Mouse (Mus musculus): Measurements from ENCODE around the gene Pdcl3. TPM values are rescaled to one million over a fixed set of nuclear protein-coding genes. Genes with fewer than 3 reads are reported as not detected.

The Pdcl3 gene
- polyA plus RNA-seq, 1 experiment: 199 TPM

- H3K27ac ChIP-seq (ENCODE audit: insufficient read depth, low read length): no peak overlapping the region
- H3K27me3 ChIP-seq (ENCODE audit: control insufficient read depth, insufficient read depth, low read length, poor library complexity, severe bottlenecking): no peaks in the 10 kb centered on the region
- H3K9me3 ChIP-seq (replicated peaks; ENCODE audit: control insufficient read depth, insufficient read depth, low read length, poor library complexity, severe bottlenecking): no peaks in the 10 kb centered on the region
- no peak overlapping the region for H3K9ac ChIP-seq (ENCODE audit: low read depth, poor library complexity, severe bottlenecking)
- no peaks in the 10 kb centered on the region for H3K4me1 ChIP-seq (ENCODE audit: control insufficient read depth, insufficient read depth, low read length)
- TF ChIP-seq CTCF (IDR thresholded peaks at IDR 0.05; ENCODE audit: low read depth, low read length) (no peak), EP300 (IDR thresholded peaks at IDR 0.05; ENCODE audit: insufficient read depth, low read depth, low read length) (no peak), POLR2A (IDR thresholded peaks at IDR 0.05; ENCODE audit: insufficient read depth, low read length) (no peak)
- H3K4me3 ChIP-seq (ENCODE audit: low read depth, low read length): no peak overlapping the region
- no peaks in the 10 kb centered on the region for H3K36me3 ChIP-seq (ENCODE audit: control insufficient read depth, insufficient read depth, low read length, poor library complexity, severe bottlenecking)
Measured at GRCm38 (mm10) chr1:38971712-38972111, 13.7 kb upstream of the Pdcl3 start.

DNA sequence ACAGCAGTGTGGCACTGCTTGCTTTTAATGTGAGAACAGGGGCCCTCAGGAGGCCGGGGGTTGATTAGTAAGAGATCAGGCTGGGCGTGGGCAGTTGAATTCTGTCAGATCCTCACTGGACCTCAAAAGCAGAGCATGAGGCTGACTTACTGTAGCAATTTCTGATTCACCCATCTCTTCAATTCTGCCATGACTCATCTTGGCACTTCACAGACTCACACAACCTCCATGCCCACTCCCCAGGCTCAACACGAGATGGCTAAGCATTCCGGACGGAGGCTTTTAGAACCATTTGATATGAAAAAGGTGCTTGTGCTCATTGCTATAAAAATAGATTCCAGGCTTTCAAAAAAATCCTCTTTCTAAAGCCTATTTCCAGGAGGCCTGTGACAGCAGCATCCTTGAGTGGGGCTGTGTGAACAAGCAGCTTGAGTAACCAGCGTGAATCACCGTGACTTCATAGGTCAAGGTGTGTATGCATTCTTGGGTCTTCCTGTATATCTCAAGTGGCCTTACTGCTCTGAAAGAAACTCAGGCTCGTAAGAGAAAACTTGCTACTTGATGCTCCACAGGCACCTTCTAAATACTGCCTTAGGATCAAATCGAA, 12.3 kb upstream of the Pdcl3 start:
- TF ChIP-seq POLR2A (IDR thresholded peaks at IDR 0.05; ENCODE audit: insufficient read depth, low read length): no peak
- no peak for TF ChIP-seq EP300 (IDR thresholded peaks at IDR 0.05; ENCODE audit: insufficient read depth, low read depth, low read length)
- TF ChIP-seq CTCF (IDR thresholded peaks at IDR 0.05; ENCODE audit: low read depth, low read length): no peak
- Histone ChIP-seq H3K27me3 (ENCODE audit: control insufficient read depth, insufficient read depth, low read length, poor library complexity, severe bottlenecking) (no peaks in the 10 kb centered on the region), H3K9me3 (replicated peaks; ENCODE audit: control insufficient read depth, insufficient read depth, low read length, poor library complexity, severe bottlenecking) (no peaks in the 10 kb centered on the region), H3K4me1 (ENCODE audit: control insufficient read depth, insufficient read depth, low read length) (no peaks in the 10 kb centered on the region), H3K27ac (ENCODE audit: insufficient read depth, low read length) (no peak overlapping the region), H3K36me3 (ENCODE audit: control insufficient read depth, insufficient read depth, low read length, poor library complexity, severe bottlenecking) (no peaks in the 10 kb centered on the region), H3K4me3 (ENCODE audit: low read depth, low read length) (no peak overlapping the region), H3K9ac (ENCODE audit: low read depth, poor library complexity, severe bottlenecking) (no peak overlapping the region)

DNA sequence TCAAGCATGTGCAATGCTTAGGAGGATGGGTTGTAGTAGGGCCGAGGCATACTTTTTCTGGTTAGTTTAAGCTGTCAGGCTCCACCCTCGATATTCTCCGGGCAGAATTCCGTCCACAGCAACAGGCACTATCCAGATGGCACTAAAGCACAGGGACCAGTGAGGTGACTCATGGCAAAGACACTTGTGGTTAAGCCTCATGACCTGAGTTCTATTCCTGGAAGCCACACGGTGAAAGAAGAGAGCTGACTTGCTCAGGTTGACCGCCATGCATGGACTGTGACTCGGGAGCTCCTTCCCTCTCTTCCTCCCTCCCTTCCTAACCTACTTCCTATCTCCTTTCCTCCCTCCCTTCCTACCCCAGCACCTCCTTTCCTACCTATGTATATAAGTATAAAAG, 5.5 kb upstream of the Pdcl3 start:
- TF ChIP-seq CTCF (IDR thresholded peaks at IDR 0.05; ENCODE audit: low read depth, low read length): no peak
- no peak for TF ChIP-seq EP300 (IDR thresholded peaks at IDR 0.05; ENCODE audit: insufficient read depth, low read depth, low read length)
- no peak for TF ChIP-seq POLR2A (IDR thresholded peaks at IDR 0.05; ENCODE audit: insufficient read depth, low read length)
- Histone ChIP-seq H3K9ac (ENCODE audit: low read depth, poor library complexity, severe bottlenecking) (no peak overlapping the region), H3K27me3 (ENCODE audit: control insufficient read depth, insufficient read depth, low read length, poor library complexity, severe bottlenecking) (no peaks in the 10 kb centered on the region), H3K9me3 (replicated peaks; ENCODE audit: control insufficient read depth, insufficient read depth, low read length, poor library complexity, severe bottlenecking) (no peaks in the 10 kb centered on the region), H3K4me1 (ENCODE audit: control insufficient read depth, insufficient read depth, low read length) (no peaks in the 10 kb centered on the region), H3K36me3 (ENCODE audit: control insufficient read depth, insufficient read depth, low read length, poor library complexity, severe bottlenecking) (no peaks in the 10 kb centered on the region), H3K4me3 (ENCODE audit: low read depth, low read length) (no peak overlapping the region), H3K27ac (ENCODE audit: insufficient read depth, low read length) (no peak overlapping the region)

DNA sequence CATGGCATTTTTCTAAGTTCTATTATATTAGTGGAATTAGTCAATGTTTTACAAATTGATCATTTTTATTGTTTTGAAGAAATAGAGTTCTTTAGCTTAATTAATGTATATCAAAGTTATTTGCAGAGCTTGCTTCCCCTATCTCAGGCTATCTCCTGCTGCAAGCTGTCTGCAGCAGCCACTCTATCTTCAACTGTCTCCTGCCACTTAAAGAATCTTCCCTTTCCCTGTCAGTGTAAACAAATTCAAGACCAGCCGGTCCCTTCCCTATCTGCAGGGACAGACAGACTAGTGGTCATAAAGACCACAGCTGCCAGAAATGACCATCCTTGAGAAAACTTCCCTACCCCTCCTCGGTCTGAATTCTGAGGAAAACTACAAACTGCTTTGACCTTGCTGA, 1.5 kb upstream of the Pdcl3 start:
- no peak overlapping the region for H3K4me3 ChIP-seq (ENCODE audit: low read depth, low read length)

DNA sequence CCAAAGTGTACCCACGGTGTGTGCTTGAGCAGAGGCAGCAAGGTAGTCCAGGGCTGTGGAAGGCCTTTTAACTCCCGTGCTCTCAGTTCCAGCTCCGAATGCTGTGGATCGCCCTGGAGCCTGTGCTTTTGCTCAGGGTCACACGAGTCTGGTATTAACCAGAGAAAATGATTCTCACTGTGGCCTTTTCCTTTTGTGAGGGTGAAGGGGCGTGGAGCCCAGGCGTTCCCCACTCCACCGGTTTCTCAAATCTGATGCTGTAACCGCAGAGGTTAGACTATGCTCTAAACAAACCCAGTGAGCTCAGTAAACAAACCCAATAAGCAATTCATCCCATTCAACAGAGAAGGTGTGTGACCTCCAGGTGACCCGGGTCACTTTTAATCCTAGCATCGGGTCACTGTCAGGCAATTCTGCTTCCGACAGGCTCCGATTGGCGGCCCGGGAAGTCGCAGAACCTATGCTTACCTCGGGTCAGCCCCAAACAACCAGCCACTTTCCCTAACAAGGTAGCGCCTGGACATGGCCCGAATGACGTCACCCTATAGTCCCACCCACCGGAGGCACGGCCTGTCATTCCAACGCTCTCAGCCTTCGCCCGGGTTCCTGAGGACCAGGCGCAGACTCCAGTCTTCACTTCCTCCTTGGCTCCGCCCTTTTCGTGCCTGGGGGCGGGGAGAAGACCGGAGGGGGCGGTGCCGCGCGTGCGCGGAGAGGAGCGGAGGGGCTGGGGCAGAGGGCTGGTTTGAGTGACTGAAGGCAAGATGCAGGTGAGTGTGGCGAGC, 1.9 kb downstream of the Pdcl3 start:
- Histone ChIP-seq H3K9me3 (replicated peaks; ENCODE audit: control insufficient read depth, insufficient read depth, low read length, poor library complexity, severe bottlenecking) (no peaks in the 10 kb centered on the region), H3K27ac (ENCODE audit: insufficient read depth, low read length) (peak overlapping the region; percentile 69), H3K9ac (ENCODE audit: low read depth, poor library complexity, severe bottlenecking) (peak overlapping the region; percentile 67), H3K4me1 (ENCODE audit: control insufficient read depth, insufficient read depth, low read length) (no peaks in the 10 kb centered on the region), H3K4me3 (ENCODE audit: low read depth, low read length) (peak overlapping the region; percentile 95), H3K36me3 (ENCODE audit: control insufficient read depth, insufficient read depth, low read length, poor library complexity, severe bottlenecking) (0 out of 2 replicates have a peak, but pooled peaks cover 2% of the 10 kb centered on the region), H3K27me3 (ENCODE audit: control insufficient read depth, insufficient read depth, low read length, poor library complexity, severe bottlenecking) (no peaks in the 10 kb centered on the region)
- no peak for TF ChIP-seq EP300 (IDR thresholded peaks at IDR 0.05; ENCODE audit: insufficient read depth, low read depth, low read length)
- TF ChIP-seq POLR2A (IDR thresholded peaks at IDR 0.05; ENCODE audit: insufficient read depth, low read length): peak; percentile 36
- no peak for TF ChIP-seq CTCF (IDR thresholded peaks at IDR 0.05; ENCODE audit: low read depth, low read length)

More for the DNA sequence above, 1.5 kb upstream of the Pdcl3 start:
- H3K27ac ChIP-seq (ENCODE audit: insufficient read depth, low read length): no peak overlapping the region
- TF ChIP-seq CTCF (IDR thresholded peaks at IDR 0.05; ENCODE audit: low read depth, low read length) (no peak), EP300 (IDR thresholded peaks at IDR 0.05; ENCODE audit: insufficient read depth, low read depth, low read length) (no peak), POLR2A (IDR thresholded peaks at IDR 0.05; ENCODE audit: insufficient read depth, low read length) (no peak)
- H3K4me1 ChIP-seq (ENCODE audit: control insufficient read depth, insufficient read depth, low read length): no peaks in the 10 kb centered on the region
- no peak overlapping the region for H3K9ac ChIP-seq (ENCODE audit: low read depth, poor library complexity, severe bottlenecking)
- no peaks in the 10 kb centered on the region for H3K36me3 ChIP-seq (ENCODE audit: control insufficient read depth, insufficient read depth, low read length, poor library complexity, severe bottlenecking)
- H3K9me3 ChIP-seq (replicated peaks; ENCODE audit: control insufficient read depth, insufficient read depth, low read length, poor library complexity, severe bottlenecking): no peaks in the 10 kb centered on the region
- no peaks in the 10 kb centered on the region for H3K27me3 ChIP-seq (ENCODE audit: control insufficient read depth, insufficient read depth, low read length, poor library complexity, severe bottlenecking)

DNA sequence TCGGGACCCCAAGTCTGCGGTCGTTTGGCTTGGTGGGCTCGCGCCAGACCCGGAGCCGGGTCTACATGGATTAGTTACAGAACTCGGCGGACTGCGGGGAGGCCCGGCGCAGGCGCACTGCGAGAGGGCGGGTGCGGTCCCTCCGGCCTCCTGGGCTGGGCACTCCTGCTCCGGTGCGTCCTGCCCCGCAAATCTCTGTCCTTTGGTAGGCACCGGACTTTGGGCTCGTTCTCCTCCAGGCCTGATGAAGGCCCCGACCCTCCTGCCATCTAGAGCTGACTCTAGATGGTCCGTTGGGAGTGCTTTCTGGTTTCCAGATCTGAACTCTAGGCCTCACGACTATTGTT, 2.4 kb downstream of the Pdcl3 start:
- no peaks in the 10 kb centered on the region for H3K4me1 ChIP-seq (ENCODE audit: control insufficient read depth, insufficient read depth, low read length)
- peak overlapping the region; percentile 95 for H3K4me3 ChIP-seq (ENCODE audit: low read depth, low read length)
- H3K9me3 ChIP-seq (replicated peaks; ENCODE audit: control insufficient read depth, insufficient read depth, low read length, poor library complexity, severe bottlenecking): no peaks in the 10 kb centered on the region
- H3K27ac ChIP-seq (ENCODE audit: insufficient read depth, low read length): no peak overlapping the region
- H3K9ac ChIP-seq (ENCODE audit: low read depth, poor library complexity, severe bottlenecking): peak overlapping the region; percentile 48
- TF ChIP-seq CTCF (IDR thresholded peaks at IDR 0.05; ENCODE audit: low read depth, low read length) (no peak), POLR2A (IDR thresholded peaks at IDR 0.05; ENCODE audit: insufficient read depth, low read length) (no peak)
- 0 out of 2 replicates have a peak, but pooled peaks cover 2% of the 10 kb centered on the region for H3K36me3 ChIP-seq (ENCODE audit: control insufficient read depth, insufficient read depth, low read length, poor library complexity, severe bottlenecking)
- H3K27me3 ChIP-seq (ENCODE audit: control insufficient read depth, insufficient read depth, low read length, poor library complexity, severe bottlenecking): no peaks in the 10 kb centered on the region
